Mouse (Mus musculus) natural killer cell, adult 2 months (primary cell): ENCODE measurements at regions not wholly inside any gene's neighbourhood (a gene's known extent, or its start where the extent isn't known, plus 50 kb on each side); places are given as distances from the start of the nearest gene placed in this dataset.

Experiments used
- DNase-seq, 2 experiments: peaks; one replicate each; pipeline ENCODE4 v3.0.0; 2022; ENCODE audit warnings: low spot score in 2 of 2

DNA sequence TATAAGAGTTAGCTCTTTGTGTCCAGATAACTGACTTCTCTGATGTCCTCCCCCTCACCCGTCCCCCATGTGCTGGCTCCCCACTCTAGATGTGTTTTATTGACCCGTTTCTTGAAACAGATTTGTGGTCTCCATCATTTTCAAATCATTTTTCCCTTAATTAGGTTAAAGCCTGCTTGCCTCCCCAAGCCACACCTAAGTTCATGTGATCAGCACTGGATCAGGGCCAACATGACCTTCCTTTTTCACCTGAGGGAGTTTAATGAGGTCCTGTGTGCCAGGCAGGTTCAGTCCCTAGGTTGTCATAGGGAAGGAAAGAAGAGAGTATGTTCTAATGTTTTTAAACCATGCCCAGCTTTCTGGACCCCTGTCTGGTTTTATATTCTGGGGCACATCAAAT is 390.9 kb upstream of the Slc35b3 start:
- DNase-seq = no peak

- DNase-seq = no peak
Observed at GRCm38 (mm10) chr13:39350668-39351067, 390.0 kb upstream of the Slc35b3 start.

DNA sequence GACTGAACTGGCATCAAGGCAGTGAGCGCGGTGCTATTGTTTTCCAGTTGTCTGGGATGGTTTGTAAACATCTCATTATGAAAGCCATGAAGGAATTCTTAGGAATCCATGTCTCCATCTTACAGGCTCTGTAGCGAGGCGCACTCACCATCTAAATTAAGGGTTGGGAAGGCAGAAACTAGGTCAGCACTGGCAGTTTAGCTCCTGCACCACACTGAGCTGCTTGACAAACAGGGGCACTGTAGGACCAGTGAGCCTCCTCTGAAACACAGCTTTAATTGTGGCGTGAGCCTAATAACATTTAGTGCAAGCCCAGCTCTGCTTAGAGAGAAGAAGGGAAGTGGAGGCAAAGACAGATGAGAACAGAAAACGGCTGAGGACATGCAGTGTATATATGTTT is 387.1 kb upstream of the Slc35b3 start:
- no peak for DNase-seq

DNA sequence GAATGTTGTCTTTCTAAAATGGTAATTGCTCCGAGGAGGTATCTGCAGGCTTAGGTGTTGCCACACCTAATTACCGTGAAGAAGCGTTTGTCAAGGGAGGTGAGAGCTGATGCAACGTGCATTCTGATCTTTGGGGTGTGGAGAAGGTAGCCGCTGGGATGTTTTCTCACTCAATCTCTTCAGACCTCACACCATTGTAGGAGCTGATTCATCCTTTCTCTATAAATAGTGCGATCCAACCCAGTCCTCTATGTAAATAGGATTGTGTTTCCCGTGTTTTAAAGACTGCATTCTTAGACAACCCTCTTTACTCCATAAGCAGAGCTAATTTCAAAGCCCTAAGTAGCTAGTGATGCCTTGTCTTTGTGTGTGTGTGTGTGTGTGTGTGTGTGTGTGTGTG is 374.2 kb upstream of the Slc35b3 start:
- no peak for DNase-seq

DNA sequence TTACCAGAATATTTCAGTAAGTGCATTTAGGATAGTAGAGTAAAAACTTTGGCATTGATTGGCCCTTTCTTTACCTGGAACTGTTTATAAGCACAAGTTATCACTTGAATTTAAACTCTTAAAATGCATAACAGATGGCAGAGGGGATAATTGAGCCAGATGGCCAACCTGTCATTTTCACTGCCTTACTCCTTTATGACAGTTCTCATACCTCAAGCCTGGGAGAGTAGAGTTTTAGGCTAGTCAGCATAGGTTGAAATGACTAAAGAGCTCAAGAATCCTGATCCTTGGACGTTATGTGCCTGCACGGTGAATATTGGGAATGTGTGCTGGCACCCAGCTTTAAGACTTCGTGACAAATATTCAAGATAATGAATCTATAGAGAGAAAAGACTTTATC is 369.1 kb upstream of the Slc35b3 start:
- DNase-seq = no peak

DNA sequence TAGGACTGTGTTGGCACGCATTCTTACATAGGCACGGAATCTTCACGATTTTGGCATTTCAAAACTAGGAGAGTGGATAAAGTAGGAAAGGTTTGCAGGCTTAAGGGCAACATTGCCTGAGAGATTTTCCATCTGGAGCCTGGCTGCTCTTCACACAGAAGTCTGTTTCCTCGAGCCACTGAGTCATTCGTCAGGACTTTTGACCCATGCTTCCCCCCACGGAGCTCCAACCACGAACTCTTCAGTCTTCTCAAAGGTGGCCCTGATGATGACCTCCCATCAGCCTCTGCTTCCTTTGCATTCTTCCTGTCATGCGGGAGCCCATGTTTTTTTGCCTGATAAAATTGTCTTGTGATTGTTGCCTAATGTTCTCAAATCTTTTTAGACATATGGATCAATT is 365.5 kb upstream of the Slc35b3 start:
- DNase-seq = no peak

- no peak for DNase-seq
Observed at GRCm38 (mm10) chr13:39321111-39321510, 360.4 kb upstream of the Slc35b3 start.

DNA sequence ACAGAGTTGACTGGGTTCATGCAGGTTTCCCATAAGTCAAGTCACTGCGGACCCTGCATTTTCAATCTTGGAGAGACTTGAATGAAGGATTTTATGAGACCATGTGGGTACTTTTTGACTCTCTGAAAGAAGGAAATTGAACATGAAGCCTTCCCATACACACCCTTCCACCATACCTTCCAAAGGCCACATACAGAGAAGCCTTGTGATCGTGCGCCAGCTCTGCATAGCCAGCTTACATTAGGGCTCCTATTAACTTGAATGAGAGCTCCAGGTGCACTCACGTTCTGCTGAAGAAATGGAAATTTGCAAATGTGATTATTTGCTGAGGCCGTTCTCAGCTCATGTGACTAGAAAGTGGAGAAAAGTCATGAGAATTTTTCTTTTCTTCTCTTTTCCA is 349.1 kb upstream of the Slc35b3 start:
- no peak for DNase-seq

DNA sequence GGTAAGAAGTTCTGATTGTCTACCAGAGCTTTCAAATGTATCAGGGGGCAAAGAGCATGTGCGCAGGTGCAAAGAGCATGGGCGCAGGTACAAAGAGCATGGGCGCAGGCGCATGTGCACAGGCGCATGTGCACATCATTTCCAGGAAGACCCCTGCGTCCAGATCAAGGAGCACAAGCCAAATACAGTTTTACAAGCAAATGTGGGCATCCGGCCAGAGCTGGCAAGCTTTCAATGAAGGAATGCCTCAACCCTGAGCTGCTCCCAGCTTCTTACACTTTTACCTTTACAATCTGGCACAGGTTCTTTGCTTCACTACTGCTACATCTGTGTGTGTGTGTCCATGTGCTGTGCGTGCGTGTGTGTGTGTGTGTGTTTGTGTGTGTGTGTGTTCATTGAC is 347.2 kb upstream of the Slc35b3 start:
- no peak for DNase-seq

- no peak for DNase-seq
Observed at GRCm38 (mm10) chr13:39306851-39307250, 346.2 kb upstream of the Slc35b3 start.

DNA sequence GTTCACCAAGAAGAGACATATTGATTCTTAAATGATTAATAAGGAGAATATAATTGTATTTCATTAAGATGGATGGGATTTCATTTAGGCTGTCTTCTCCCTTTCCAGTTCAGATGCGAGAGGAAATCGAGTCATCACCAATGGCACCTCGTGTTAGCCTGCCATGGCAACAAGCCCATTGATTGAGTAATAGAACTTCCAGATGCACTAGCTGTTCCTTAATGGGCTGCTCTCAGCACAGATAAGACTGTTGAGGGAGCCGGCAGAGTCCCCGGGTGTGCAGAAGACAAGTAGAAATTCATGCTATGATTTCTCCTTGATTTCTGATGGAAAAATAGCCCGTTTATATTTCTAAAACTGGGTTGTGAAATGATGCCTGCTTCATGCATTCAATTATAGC is 336.5 kb upstream of the Slc35b3 start:
- no peak for DNase-seq

- no peak for DNase-seq
Observed at GRCm38 (mm10) chr13:39290216-39290960, 329.7 kb upstream of the Slc35b3 start.

DNA sequence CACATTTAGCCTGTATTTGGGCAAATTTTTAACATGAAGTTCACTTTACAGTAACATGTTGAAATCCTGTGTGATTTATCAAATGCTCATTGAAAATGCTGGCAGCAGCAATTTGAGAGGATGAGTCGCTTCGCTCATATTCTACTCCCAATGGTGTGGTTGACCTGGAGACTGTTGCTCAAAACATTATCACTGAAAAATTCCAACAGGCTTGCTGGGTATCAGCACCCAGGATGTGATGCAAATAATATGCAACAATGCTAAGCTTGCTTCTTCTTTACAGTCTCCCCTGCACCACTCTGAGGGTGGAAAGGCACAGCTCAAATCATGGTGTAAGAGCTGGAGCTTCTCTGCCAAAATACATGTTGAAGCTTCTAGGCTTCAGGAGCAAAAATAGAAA is 321.6 kb upstream of the Slc35b3 start:
- DNase-seq = no peak

- no peak for DNase-seq
Observed at GRCm38 (mm10) chr13:39278101-39278500, 317.4 kb upstream of the Slc35b3 start.

DNA sequence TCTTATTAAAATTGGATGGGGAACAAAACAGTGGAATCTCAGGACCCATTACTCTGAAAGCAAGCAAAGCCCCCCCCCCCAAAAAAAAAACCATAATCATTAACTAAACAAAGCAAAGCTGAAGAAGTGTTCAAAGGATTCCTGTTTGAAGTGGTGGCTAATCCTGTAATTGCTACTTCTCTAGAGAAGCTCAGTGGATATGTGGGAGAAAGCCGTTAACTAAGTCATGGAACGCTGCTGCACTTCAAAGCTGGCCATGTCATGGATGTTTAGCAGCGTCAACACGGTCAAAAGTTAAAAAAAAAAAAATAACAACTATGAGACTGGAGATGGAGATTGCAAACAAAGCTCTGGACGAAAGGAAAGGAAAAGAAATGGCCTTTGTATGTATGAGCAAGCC is 305.3 kb upstream of the Slc35b3 start:
- DNase-seq = no peak

DNA sequence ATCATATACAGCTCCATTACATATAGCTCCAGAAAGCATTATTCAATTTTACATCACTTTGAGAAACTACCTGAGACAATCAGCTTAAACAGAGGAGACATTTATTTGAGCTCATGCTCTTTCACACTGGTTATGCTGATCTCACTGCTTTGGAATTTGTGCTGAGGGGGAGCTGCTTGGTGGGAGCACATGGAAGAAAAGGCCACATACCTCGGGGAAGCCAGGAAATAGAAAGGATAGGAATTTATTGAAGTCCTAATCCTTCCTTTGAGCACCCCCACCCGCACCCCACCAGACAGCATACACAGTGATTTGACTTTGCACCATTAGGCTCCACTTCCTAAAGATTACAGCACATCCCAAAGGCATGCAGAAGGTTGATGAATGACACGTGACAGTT is 296.0 kb upstream of the Slc35b3 start:
- no peak for DNase-seq

GRCm38 (mm10) chr13:39255338-39255737 is 294.7 kb upstream of the Slc35b3 start:
- no peak for DNase-seq

GRCm38 (mm10) chr13:39252591-39252990 is 291.9 kb upstream of the Slc35b3 start:
- DNase-seq = no peak

DNA sequence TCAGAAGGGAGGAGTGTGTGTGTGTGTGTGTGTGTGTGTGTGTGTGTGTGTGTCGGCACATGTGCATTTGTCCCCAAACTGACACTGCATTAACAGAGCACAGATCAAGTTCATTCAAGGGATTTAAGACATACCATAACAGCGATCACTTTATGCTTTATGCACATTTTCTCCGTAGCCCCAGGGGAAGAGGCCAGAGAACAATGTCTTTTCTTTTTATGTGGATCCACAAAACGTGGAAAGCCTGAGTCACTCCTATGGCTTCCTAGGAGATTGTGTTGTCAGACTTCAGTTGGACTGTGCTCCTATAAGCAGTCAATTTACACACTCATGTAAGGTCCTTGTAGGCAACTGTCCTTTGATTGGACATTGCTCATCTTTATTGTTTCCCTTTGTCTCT is 289.4 kb upstream of the Slc35b3 start:
- DNase-seq = no peak

DNA sequence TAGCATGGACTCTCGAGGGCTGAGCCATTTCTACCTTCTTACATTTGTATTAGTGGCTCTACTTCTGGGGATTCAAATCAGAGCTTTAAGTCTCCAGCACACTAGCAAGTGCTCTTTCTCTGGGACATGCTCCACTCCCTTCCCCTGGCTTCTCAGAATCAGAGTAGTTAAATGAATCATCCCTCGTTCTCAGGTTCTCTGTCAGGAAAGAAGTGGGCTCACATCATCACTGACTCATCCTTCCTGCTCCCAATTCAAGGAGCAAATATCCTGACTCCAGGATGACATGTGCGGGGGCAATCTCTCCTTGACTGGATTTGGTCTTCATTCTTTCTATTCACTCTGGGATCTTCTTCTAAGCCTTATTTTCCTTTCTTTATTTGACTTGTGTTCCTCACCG is 266.2 kb upstream of the Slc35b3 start:
- no peak for DNase-seq

GRCm38 (mm10) chr13:39225651-39226050 is 265.0 kb upstream of the Slc35b3 start:
- DNase-seq = no peak

DNA sequence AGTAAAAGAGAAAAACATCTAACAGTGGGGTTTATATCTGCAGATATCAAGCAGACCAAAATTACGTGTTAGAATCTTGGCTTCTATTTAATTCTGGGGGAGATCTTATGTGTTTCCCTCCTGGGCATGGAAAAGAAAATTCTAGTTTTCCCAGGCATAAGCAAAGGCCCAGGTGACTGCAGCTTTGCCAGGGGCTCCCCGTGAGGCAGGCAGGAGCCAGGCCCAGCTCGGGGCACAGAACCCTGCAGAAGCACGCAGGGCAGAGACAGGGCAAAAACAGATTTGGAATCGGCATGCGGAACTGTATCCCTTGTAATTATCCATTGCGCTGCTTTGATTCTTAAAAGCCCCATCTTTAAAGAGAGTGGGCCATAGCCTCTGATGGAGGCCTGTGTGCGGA is 250.4 kb upstream of the Slc35b3 start:
- DNase-seq = no peak

DNA sequence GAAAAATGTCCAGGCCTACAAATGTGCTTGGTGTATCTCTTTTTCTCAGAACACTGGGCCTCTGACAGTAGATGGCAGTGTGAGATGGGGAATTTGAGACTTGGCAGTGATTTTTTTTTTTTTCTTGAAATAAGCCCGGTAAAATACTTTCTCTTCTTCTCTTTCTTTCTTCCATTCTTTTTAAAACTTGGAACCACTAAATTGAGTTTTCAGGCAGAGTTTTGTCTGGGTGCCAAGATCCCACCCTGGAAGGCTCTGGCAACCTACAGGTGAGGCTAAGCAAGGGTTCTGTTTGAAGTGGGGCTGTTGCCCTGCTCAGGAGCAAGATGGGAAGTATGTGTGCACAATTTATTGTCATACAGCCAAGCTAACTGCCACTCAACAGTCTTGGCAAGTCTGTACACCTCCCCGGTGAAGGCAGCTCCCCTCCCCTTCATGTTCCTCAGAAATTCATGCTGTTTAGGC is 223.1 kb upstream of the Slc35b3 start:
- DNase-seq = no peak

DNA sequence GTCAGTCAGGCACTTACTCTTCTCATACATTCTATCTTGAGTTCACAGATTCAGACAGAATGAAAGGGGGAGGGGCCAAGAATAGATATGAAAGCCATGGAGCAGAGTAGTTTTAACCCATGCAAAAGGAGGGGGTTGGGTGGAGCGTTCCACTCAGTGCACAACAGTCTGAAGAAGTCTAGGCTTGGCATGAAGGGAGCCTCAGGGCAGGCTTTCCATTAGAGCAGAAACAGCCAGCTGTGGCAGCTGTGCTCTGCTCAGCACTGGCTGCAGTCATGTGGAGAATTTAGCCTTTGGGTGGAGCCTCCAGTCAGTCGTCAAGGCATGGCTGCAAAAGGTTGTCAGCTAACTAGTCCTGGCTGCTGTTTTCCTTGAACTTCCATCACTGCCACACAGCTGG is 201.3 kb upstream of the Slc35b3 start:
- DNase-seq = no peak
